Mouse (Mus musculus) kidney, adult 2 months (tissue): Measurements from ENCODE around the gene Xcr1. TPM values are rescaled to one million over a fixed set of nuclear protein-coding genes. Genes with fewer than 3 reads are reported as not detected.
A peak's percentile ranks its signal among the peaks of the same experiment; 100 is the strongest.

Experiments
- DNase-seq: peaks from one replicate; pipeline ENCODE4 v3.0.0; 2021
- H3K27ac ChIP-seq: fragments of 200-500 bp; 2 replicates; pipeline ENCODE4 v1.5.1; 2012; ENCODE audit warnings: low read depth, low read length, control low read depth, inconsistent platforms; ENCODE audit not compliant: insufficient read depth
- H3K27me3 ChIP-seq: fragments of 200-500 bp; replicated peaks from 2 replicates; pipeline ENCODE4 v1.6.1; 2012; ENCODE audit warnings: mild to moderate bottlenecking, moderate library complexity, low read length, inconsistent platforms; ENCODE audit not compliant: control insufficient read depth, insufficient read depth
- H3K36me3 ChIP-seq: fragments of 200-500 bp; 2 replicates; pipeline ENCODE4 v1.6.1; 2012; ENCODE audit warnings: mild to moderate bottlenecking, moderate library complexity, low read length, inconsistent platforms; ENCODE audit not compliant: control insufficient read depth, insufficient read depth
- H3K4me1 ChIP-seq: fragments of 200-500 bp; 2 replicates; pipeline ENCODE4 v1.6.1; 2011; ENCODE audit warnings: low read length; ENCODE audit not compliant: control insufficient read depth, insufficient read depth
- H3K4me3 ChIP-seq: fragments of 200-500 bp; 2 replicates; pipeline ENCODE4 v1.5.1; 2011; ENCODE audit warnings: mild to moderate bottlenecking, low read depth, low read length, control low read depth; ENCODE audit not compliant: insufficient read depth
- CTCF ChIP-seq: fragments of 200-500 bp; conservative IDR thresholded peaks from 2 replicates; pipeline ENCODE4 v1.5.1; 2011; ENCODE audit warnings: low read depth, mild to moderate bottlenecking, control low read depth, low read length, moderate library complexity, mixed read lengths; ENCODE audit not compliant: insufficient read depth, insufficient read length
- POLR2A ChIP-seq: fragments of 200-500 bp; IDR thresholded peaks from one replicate; pipeline ENCODE4 v1.6.1; 2011; ENCODE audit warnings: low read depth, low read length, control low read depth
- WGBS: fragments of 180-500 bp; shearing (Covaris S2); methylation state at CpG from one replicate; pipeline ENCODE4 v1.1.7; 2018; 5-methylcytosine and 5-hydroxymethylcytosine counted together
- polyA plus RNA-seq: library from polyadenylated mRNA; depleted of rRNA; stranded (reverse); fragments of >200 nt; gene quantifications from 2 replicates; pipeline ENCODE4 v1.2.3, GENCODE M21; 2012

The Xcr1 gene
- polyA plus RNA-seq, 1 experiment, result 0.72 TPM

- peak; percentile 99 for DNase-seq
- WGBS, result under 1% methylated on average over 47 of the region's 47 CpGs
- Histone ChIP-seq H3K4me3 (peak within 1 kb of the TSS; percentile 78), H3K27ac (peak within 1 kb of the TSS; percentile 87), H3K4me1 (peaks cover 4% of the 10 kb centered on the region; the same call in 1 of the 2 replicates), H3K36me3 (no peaks in the 10 kb centered on the region), H3K27me3 (no peaks in the 10 kb centered on the region)
- peak; percentile 6 for TF ChIP-seq POLR2A
- no peak for TF ChIP-seq CTCF
Measured at GRCm38 (mm10) chr9:123851713-123852448, 9.9 kb downstream of the Xcr1 start, which contains the start of gene Fyco1. Fyco1 (minus strand) TSS chr9:123851899.

GRCm38 (mm10) chr9:123851062-123851712 is 10.6 kb downstream of the Xcr1 start:
- no peaks in the 10 kb centered on the region for H3K36me3 ChIP-seq
- H3K4me1 ChIP-seq, result peaks cover 4% of the 10 kb centered on the region; the same call in 1 of the 2 replicates
- WGBS, result under 1% methylated on average over 27 of the region's 27 CpGs
- DNase-seq, result peak; percentile 73
- TF ChIP-seq CTCF (no peak), POLR2A (no peak)
- peak overlapping the region; percentile 87 for H3K27ac ChIP-seq
- H3K27me3 ChIP-seq, result no peaks in the 10 kb centered on the region
- peak overlapping the region; percentile 78 for H3K4me3 ChIP-seq

- DNase-seq, result peak; percentile 25
- peak overlapping the region; percentile 78 for H3K4me3 ChIP-seq
- H3K27me3 ChIP-seq, result no peaks in the 10 kb centered on the region
- H3K4me1 ChIP-seq, result peaks cover 4% of the 10 kb centered on the region; the same call in 1 of the 2 replicates
- WGBS, result 0% methylated on average over 2 of the region's 2 CpGs
- H3K36me3 ChIP-seq, result no peaks in the 10 kb centered on the region
- no peak for TF ChIP-seq CTCF
- no peak for TF ChIP-seq POLR2A
- peak overlapping the region; percentile 87 for H3K27ac ChIP-seq
Measured at GRCm38 (mm10) chr9:123850705-123851061, 11.1 kb downstream of the Xcr1 start.

- DNase-seq, result peak; percentile 7
- peak overlapping the region; percentile 22; the same call in 1 of the 2 replicates for H3K27ac ChIP-seq
- no peak overlapping the region for H3K4me3 ChIP-seq
- no peaks in the 10 kb centered on the region for H3K36me3 ChIP-seq
- H3K4me1 ChIP-seq, result peaks cover 4% of the 10 kb centered on the region; the same call in 1 of the 2 replicates
- TF ChIP-seq CTCF, result no peak
- no peak for TF ChIP-seq POLR2A
- 29% methylated on average over 2 of the region's 2 CpGs for WGBS
- no peaks in the 10 kb centered on the region for H3K27me3 ChIP-seq
Measured at GRCm38 (mm10) chr9:123849976-123850695, 11.7 kb downstream of the Xcr1 start.

- Histone ChIP-seq H3K27me3 (no peaks in the 10 kb centered on the region), H3K27ac (no peak overlapping the region), H3K4me3 (no peak overlapping the region), H3K4me1 (peaks cover 4% of the 10 kb centered on the region; the same call in 1 of the 2 replicates), H3K36me3 (no peaks in the 10 kb centered on the region)
- TF ChIP-seq CTCF (no peak), POLR2A (no peak)
- no peak for DNase-seq
- 94% methylated on average over 1 of the region's 1 CpGs for WGBS
Measured at GRCm38 (mm10) chr9:123846490-123846889, 15.3 kb downstream of the Xcr1 start.

- TF ChIP-seq POLR2A, result no peak
- TF ChIP-seq CTCF, result no peak
- H3K27me3 ChIP-seq, result no peaks in the 10 kb centered on the region
- 41% methylated on average over 3 of the region's 3 CpGs for WGBS
- no peak overlapping the region for H3K4me3 ChIP-seq
- peak; percentile 3 for DNase-seq
- H3K27ac ChIP-seq, result no peak overlapping the region
- H3K36me3 ChIP-seq, result peaks cover 4% of the 10 kb centered on the region
- peaks cover 4% of the 10 kb centered on the region; the same call in 1 of the 2 replicates for H3K4me1 ChIP-seq
Measured at GRCm38 (mm10) chr9:123845120-123845519, 16.7 kb downstream of the Xcr1 start.
